ENCODE assay signal across 12 mouse cellular contexts in genomic region chr14:23430006-23430405, GRCm38 (mm10).
"Had no signal": no experiment of that assay in that cellular context is flagged by ENCODE, and none has a peak within 500 bp of the region (broad histone marks: within the 10 kb centered on the region; RNA-seq: fewer than 3 reads in every experiment).

No protein-coding gene starts in this region.

- DNase-seq: kidney, postnatal 14 days; lung, adult 18-20 months; right cerebral cortex, postnatal 4 days; spleen, adult 18-20 months; thymus, adult 2 months; thymus, postnatal 36 days had no signal

- H3K27ac ChIP-seq: kidney, embryonic 15.5 days; left cerebral cortex, adult 2 months; liver, embryonic 14.5 days; midbrain, embryonic 10.5 days; midbrain, embryonic 15.5 days; neural tube, embryonic 12.5 days had no signal

- H3K27me3 ChIP-seq: kidney, embryonic 15.5 days; midbrain, embryonic 15.5 days; neural tube, embryonic 12.5 days had no signal

- H3K4me3 ChIP-seq: kidney, embryonic 15.5 days; left cerebral cortex, adult 2 months; midbrain, embryonic 10.5 days; midbrain, embryonic 15.5 days; neural tube, embryonic 12.5 days had no signal

- H3K36me3 ChIP-seq: kidney, embryonic 15.5 days; midbrain, embryonic 10.5 days; midbrain, embryonic 15.5 days; neural tube, embryonic 12.5 days had no signal

- H3K9ac ChIP-seq: kidney, embryonic 15.5 days; liver, embryonic 14.5 days; midbrain, embryonic 15.5 days; neural tube, embryonic 12.5 days had no signal

- ATAC-seq: midbrain, embryonic 15.5 days had no signal

- H3K4me2 ChIP-seq: kidney, embryonic 15.5 days; midbrain, embryonic 15.5 days; neural tube, embryonic 12.5 days had no signal

- H3K4me1 ChIP-seq: midbrain, embryonic 10.5 days; midbrain, embryonic 15.5 days; neural tube, embryonic 12.5 days had no signal

- H3K9me3 ChIP-seq: kidney, embryonic 15.5 days; midbrain, embryonic 10.5 days; midbrain, embryonic 15.5 days; neural tube, embryonic 12.5 days had no signal
